Mouse (Mus musculus) thymus, postnatal 25 days (tissue): ENCODE measurements around the gene Gm36245.
"Not testable (repeated sequence)": the region's sequence is repeated elsewhere in the genome, so short reads cannot be mapped to it uniquely, and the experiment has no call there.

ENCODE experiments used
- DNase-seq: peaks from one replicate; pipeline ENCODE4 v3.0.0; 2022

The Gm36245 gene

DNA sequence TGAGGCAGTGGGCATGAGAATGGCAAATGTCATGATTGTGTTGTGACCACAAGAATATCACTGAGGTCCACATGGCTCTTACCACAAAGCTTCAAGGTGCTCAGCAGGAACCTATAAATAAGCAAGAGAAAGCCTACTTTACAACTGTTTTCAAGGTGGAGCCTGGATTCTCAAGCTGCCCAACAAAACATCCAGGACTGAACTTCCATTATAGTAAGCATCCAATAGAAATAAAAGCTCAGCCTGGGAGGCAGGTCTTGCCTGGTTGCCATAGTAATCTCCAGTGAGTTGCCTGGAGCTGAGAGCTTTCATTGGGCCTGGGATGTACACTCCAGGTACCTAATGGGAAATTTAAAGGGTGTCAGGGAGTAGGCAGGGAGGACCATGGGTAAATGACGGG lies at the start of gene Gm36245:
Gene Gm36245 (plus strand): TSS at position 301 of the 400 bp plus-strand sequence.
- no peak for DNase-seq

DNA sequence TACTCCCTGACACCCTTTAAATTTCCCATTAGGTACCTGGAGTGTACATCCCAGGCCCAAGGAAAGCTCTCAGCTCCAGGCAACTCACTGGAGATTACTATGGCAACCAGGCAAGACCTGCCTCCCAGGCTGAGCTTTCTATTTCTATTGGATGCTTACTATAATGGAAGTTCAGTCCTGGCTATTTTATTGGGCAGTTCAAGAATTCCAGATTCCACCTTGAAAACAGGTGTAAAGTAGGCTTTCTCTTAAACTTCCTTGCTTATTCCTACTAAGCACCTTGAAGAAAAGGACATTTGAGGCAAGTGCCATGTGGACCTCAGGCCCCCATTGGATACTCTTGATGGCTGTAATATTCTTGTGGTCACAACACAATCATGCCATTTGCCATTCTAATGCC lies 37.3 kb upstream of the Gm36245 start, which contains the start of gene 1700025B11Rik:
Gene 1700025B11Rik (minus strand): TSS at position 101 of the 400 bp plus-strand sequence.
- DNase-seq, result no peak

DNA sequence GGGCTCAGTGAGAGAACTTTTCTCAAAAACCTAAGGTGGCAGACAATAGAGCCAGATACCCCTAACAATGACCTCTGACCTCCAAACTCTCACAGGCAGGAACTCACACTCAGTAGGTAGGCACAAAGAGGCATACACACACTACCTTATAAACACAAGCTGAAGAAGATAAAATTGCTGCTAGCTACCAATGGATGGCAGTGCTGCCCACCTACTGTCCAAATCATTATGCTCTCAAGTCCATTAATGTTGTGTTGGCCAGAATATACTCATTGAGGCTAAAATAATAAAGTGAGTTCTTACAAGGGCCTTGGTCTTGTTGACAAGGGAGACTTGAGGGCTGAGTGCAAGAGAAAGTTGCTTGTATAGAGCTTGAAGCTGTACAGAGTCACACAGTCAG lies 35.8 kb upstream of the Gm36245 start:
- DNase-seq, result no peak

DNA sequence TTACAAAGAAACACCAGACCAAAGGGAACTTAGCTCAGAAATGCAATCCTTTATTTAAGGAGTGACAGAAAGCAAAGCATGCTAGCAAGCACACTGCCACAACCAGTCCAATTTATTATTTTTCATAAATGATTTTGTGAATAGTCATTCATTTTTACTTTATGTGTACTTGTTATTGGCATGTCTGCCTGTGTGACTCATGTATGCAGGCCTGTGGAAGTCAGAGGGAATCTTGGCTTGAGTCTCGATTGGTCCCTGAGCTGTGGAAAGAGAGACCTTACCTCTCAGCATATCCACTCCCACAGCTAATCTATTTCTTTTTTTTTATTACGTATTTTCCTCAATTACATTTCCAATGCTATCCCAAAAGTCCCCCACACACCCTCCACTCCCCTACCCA lies 20.3 kb upstream of the Gm36245 start:
- no peak for DNase-seq

DNA sequence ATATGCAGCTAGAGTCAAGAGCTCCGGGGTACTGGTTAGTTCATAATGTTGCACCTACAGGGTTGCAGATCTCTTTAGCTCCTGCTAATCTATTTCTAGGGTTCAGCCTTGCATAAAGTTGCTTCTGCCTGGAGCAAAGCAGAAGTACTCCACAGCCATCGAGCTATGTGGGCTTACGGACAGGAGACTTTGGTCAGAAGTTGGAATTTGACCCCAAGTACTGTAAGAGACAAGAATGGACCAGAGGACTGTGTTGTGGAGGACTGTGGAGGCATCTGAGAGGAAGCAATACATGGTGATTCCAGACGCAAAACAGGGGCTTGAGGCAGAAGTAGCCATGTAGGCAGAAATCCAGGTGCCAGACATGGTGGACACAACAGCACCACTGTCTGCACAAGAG lies 19.7 kb upstream of the Gm36245 start:
- no peak for DNase-seq

DNA sequence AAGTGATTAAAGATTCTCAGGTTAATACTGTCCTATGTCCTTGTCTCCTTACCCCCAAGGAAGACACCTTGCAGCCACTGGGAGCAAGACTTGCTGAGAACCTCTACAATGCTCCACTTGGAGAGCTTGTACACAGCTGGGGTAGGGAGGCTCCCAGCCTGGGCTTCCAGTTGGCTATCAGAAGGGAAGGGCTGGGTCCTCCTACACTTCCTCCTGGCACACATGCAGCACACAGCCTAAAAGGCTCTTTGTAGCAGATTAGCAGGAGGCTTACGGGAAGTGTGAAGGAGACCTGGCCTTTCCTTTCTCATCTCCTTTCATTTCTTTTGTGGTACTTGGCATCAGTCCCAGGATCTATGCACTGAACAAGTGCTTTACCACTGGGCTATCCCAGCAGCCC lies 17.4 kb upstream of the Gm36245 start:
- no peak for DNase-seq

DNA sequence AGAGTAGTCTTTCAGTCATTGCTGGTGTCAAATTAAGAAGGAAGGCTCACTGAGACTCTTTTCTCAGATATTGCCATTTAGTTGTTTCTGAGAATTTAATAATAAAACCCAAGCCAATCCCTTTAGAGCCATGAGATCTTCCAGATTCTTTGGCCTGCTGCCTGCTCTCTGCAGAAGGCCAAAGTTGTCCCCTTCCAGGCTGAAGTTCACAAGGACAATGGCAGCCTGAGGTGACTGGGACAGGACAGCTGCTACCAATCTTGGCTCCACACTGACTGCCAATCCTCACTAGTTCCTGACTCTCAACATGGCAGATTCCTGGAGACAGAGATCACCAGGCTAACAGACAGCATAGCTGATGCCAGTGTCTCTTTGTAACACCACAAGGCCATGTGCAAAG lies 12.0 kb upstream of the Gm36245 start:
- DNase-seq, result no peak

DNA sequence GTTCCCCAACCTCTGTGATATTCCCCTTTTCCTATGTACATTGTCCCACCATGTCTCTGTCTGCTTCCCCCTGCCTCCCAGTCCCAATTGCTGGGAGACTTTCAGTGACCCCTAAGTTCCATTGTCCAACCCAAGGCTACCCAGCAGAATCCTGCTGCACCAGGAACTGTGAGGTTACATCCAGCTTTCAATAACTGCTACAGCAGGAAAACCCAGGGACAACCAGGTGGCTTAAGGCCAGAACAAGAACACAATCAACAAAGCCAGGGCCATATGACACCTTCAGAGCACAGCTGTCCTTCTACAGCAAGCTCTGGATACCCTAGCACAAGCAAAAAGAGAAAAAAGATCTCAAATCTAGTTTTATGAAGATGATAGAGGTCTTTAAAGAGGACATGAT lies 10.1 kb upstream of the Gm36245 start:
- no peak for DNase-seq

DNA sequence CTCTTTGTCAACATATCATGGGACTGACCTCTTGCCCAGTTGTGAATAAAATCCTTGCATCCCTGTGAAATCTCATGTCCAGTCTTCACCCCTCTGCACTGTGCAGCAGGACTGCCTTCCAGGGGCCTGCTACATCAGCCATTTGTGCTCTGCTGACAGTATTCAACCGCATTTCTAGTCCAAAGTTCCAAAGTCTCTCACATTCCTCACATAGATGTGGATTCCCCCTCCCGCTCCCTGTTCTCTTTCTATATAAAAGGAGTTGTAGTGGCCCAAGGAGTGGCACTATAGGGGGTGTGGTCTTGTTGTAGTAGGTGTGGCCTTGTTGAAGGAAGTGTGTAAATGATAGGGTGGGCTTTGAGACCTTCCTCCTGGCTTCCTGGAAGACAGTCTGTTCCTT lies 8.2 kb upstream of the Gm36245 start:
- DNase-seq, result no peak

DNA sequence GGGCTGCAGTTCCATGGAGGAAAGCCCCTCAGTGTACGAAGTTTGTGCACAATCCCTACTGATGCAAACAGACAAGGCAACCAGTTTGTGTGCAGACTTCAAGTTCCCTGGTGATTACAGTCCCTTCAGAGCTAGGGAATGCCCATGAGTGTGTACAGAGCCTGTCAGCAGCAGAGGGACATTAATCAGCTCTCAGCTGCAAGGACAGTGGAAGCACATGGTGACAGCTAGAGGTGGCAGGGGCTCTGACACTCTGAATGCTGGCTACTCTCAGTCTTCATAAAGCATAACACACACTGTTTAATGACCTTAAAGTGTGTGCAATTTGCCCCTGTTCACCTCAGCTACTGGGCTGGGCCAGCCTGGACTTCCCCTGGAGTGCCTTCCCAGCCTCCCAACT lies 5.5 kb upstream of the Gm36245 start:
- DNase-seq, result no peak

DNA sequence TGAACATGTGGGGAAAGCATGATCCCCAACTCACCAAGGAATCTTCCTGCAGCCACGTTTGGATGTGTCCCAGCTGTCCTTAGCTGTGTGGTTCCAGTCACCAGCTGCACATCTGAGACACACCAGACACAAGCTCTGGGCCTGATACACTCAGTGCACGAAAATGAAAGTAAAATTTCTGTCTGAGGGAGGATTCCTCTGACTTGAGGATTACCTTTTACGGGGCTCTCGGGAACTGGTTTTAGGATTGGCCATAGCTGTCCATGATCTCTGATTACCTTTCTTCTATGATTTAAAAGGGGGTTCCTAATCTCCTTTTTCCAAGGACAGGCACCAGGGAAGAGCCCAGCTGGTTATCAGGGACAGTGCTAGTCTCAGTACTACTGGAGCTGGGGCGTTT lies 3.1 kb upstream of the Gm36245 start, which contains the start of gene Apol10b:
Gene Apol10b (minus strand): TSS at position 165 of the 400 bp plus-strand sequence.
- no peak for DNase-seq

DNA sequence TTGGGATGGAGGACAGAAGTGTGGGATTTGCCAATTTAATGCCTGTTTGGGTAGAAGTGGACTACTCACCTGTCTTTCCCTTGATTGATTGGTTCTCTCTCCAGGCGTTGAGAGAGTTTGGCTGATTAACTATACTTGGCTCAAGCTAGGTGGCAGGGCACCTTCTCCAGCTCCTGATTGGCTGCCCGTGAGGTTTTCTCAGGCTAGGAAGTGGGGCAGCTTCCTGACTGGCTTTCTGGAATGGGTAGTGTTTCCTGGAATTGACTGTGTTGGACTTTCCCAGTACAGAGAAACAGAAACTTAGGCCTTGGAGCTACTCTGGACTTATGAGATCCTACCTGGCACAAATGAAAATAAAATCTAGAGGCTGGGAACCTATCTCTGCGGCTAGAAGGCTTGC lies 629 bp upstream of the Gm36245 start:
- DNase-seq, result no peak

DNA sequence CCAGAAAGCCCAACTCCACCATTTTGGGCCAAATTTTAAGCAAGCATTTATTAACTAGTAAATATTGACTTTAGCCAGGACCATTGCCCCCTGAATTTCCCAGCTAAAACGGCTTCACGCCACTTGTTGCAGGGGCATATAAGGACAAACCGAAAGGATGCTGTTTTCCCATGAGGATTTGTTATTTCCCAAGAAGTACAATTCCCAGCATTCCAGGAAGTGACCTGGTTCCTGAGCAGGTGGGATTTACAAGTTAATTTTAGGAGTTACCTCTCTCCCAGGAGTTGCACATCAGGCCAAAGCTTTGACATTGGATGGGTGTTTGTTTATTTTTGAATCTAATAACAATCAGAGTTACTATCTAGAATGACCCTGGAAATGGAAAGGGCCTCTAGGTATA lies 7.0 kb downstream of the Gm36245 start:
- no peak for DNase-seq

DNA sequence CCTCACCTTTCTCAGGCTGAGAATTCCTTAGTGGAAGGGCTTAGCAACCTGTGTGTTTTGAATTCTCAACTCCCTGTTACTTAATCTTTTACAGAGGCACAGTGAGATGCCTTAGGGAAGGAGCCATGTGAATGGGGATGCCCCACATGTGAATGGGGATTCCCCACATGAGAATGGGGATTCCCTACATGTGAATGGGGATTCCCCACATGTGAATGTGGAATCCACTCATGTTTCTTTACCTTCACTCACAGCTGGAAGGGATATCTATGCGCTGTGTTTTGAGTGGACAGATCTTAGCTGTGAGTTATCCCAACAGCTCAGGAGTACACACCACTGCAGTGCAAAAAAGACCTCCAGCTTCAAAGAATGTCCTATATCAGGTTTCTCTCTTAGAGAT lies 25.7 kb downstream of the Gm36245 start:
- no peak for DNase-seq

DNA sequence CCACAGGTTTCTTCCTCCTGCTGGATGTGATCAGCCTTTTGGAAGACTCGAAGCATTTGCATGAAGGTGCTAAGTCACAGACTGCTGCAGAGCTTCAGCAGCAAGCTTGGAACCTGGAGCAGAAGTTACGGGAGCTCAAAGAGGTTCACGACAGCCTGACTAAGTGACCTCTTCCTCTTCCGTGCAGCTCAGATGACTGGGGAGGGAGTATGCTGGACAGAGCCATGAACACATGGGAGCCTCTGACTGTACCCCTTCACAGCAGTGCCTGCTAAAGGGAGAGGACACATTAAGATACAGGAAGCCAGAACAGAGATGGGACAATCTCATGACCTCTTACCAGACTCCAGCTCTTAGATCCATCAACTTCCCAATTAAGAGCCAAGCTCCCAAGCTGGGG lies 27.4 kb downstream of the Gm36245 start:
- DNase-seq, result not testable (repeated sequence)

DNA sequence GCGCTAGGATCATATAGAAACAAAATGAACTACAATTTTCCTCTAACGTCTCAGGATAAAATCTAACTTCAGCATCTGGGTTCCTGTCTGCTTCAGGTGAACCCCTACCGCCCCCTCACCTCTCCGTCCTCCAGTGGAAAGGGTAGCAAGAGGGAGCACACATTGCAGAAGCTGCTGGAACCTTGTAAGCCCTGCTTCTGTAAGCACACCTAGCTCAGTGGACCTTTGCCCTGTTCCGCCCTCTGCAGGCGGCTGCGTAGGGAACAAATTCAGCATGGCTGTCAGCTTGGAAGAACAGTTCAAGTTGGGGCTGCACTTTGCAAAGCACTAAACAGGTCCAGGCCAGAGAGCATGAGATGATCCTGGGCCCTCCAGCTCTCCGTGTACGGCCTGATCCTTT lies 29.6 kb downstream of the Gm36245 start:
- not testable (repeated sequence) for DNase-seq

DNA sequence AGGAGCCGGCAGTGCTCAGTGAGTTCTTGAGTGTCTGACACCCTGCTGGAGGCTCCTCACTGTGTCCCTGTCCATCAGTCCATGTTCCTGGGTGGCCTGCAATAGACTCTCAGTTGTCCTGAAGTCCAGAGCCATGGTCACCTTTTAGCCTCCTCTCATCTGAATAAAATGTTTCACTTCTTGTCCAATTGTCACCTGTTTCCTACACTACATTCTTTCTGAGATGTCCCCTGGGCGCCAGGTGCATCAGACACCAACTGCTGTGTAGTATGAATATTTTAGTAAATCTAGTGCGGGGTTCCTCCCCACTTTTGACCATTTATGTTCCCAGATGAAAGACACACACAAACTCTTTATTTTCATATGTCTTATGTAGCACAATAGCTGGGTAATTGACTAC lies 30.8 kb downstream of the Gm36245 start:
- DNase-seq, result not testable (repeated sequence)

DNA sequence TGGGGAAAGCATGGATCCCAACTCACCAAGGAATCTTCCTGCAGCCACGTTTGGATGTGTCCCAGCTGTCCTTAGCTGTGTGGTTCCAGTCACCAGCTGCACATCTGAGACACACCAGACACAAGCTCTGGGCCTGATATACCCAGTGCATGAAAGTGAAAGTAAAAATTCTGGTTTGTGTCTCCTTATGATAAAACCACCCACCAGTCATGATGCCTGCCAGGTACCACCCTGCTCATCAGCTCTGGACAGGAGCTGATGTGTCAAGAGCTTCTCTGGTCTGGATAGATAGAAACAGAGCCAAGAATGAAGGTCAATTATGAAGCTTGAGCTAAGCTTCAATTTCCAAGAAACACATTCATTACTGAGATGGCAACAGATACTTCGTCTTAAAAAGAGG lies 44.1 kb downstream of the Gm36245 start, which contains the start of gene Apol11b:
Gene Apol11b (minus strand): TSS at position 111 of the 400 bp plus-strand sequence.
- not testable (repeated sequence) for DNase-seq

DNA sequence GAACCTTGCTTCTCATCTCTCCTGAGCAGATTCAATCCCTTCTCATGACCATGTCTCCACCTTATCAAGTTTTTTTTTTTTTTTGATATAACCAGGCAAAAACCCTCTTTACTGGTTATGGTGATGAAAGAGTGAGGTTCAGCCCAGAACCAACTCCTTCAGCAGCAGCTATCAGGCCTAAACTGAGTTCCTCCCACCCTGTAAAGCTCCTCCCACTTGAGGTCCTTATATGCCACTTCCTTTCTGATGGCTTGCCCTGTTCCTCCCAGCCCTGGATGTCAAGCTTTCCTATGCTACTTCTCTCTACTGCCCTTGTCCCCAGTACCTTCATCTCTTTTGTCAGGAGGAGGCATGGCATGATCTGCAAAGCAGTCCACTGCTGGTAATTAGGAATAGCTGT lies 52.1 kb downstream of the Gm36245 start:
- not testable (repeated sequence) for DNase-seq
